Mouse (Mus musculus) intestine, embryonic 15.5 days (tissue): ENCODE results near the gene Plpp3. TPM values are rescaled to one million over a fixed set of nuclear protein-coding genes. Genes with fewer than 3 reads are reported as not detected.

Experiments used
- ATAC-seq: fragments of 200-750 bp; cut with Nextera tagmentation; 2 replicates; pipeline ENCODE4 v1.8.0; 2017; ENCODE audit warnings: moderate TSS enrichment, moderate library complexity
- H3K27ac ChIP-seq: fragments of 300-500 bp; sonication (generic); 2 replicates; pipeline ENCODE4 v1.5.1; 2015; ENCODE audit warnings: mild to moderate bottlenecking, inconsistent platforms
- H3K27me3 ChIP-seq: fragments of 300-500 bp; sonication (generic); replicated peaks from 2 replicates; pipeline ENCODE4 v1.6.1; 2015; ENCODE audit warnings: inconsistent platforms
- H3K36me3 ChIP-seq: fragments of 300-500 bp; sonication (generic); 2 replicates; pipeline ENCODE4 v1.6.1; 2015; ENCODE audit warnings: inconsistent platforms
- H3K4me1 ChIP-seq: fragments of 300-500 bp; sonication (generic); replicated peaks from 2 replicates; pipeline ENCODE4 v1.6.1; 2015; ENCODE audit warnings: inconsistent platforms
- H3K4me2 ChIP-seq: fragments of 300-500 bp; sonication (generic); replicated peaks from 2 replicates; pipeline ENCODE4 v1.6.1; 2015; ENCODE audit warnings: mild to moderate bottlenecking, inconsistent platforms
- H3K4me3 ChIP-seq: fragments of 300-500 bp; sonication (generic); replicated peaks from 2 replicates; pipeline ENCODE4 v1.5.1; 2015; ENCODE audit warnings: inconsistent platforms
- H3K9ac ChIP-seq: fragments of 300-500 bp; sonication (generic); 2 replicates; pipeline ENCODE4 v1.6.1; 2015; ENCODE audit warnings: inconsistent platforms
- H3K9me3 ChIP-seq: fragments of 300-500 bp; sonication (generic); 2 replicates; pipeline ENCODE4 v1.6.1; 2016; ENCODE audit warnings: inconsistent platforms
- WGBS: fragments of 180-500 bp; shearing (Covaris S2); methylation state at CpG from one replicate; pipeline ENCODE4 v1.1.7; 2015; 5-methylcytosine and 5-hydroxymethylcytosine counted together
- polyA plus RNA-seq: library from polyadenylated mRNA; unstranded; fragments of >200 nt; fragmentation: Nextera tagmentation; extraction: Ambion mirVana; gene quantifications from 2 replicates; pipeline ENCODE4 v1.2.1, GENCODE M21; 2015

The Plpp3 gene
- polyA plus RNA-seq = 41.2 and 42.0 TPM in 2 replicates

DNA sequence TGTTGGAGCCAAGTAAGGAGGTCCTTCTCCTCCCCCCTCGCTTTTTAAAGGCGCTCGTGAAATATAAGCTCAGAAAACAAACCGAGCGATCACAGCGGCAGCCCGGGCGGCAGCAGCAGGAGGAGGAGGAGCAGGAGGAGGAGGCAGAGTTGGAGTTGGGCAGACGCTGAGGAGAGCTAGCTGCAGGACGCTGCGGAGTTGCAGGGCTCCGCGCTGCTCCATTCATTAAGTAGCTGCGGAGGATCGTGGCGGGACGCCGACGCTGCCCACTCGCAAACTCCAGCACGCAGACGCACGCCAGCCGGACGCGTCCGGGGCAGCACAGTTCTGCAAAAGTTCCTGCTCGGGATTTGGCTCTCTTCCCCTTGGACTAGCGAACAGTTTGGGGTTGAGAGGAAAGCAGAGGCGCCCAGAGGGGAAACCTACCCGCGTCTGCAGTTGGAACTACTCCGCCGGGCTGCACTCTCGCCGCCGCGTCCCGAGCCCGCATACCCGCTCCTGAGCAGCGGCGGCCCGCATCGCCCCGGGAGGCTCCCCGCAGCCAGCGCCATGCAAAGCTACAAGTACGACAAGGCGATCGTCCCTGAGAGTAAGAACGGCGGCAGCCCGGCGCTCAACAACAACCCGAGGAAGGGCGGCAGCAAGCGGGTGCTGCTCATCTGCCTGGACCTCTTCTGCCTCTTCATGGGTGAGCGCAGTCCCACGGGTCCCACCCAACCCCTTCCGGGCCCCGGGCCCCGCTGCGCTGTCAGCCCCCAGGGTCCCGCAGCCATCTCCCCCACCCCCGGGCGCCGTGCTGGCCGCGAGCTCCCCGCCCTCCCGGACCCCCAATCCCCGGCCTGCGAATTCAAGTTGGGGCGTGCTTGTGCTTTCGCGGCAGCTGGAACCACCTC lies at the start of gene Plpp3:
Gene Plpp3 (plus strand): TSS at position 72 of the 893 bp plus-strand sequence.
- WGBS = under 1% methylated on average over 77 of the region's 77 CpGs
- 0 out of 2 replicates have a peak, but pooled peaks cover 4% of the 10 kb centered on the region for H3K4me1 ChIP-seq
- H3K9ac ChIP-seq = peak within 1 kb of the TSS; percentile 97
- peak; percentile 85 for ATAC-seq
- H3K9me3 ChIP-seq = no peaks in the 10 kb centered on the region
- H3K36me3 ChIP-seq = no peaks in the 10 kb centered on the region
- peak within 1 kb of the TSS; percentile 62 for H3K4me2 ChIP-seq
- peak within 1 kb of the TSS; percentile 95 for H3K4me3 ChIP-seq
- H3K27me3 ChIP-seq = no peaks in the 10 kb centered on the region
- H3K27ac ChIP-seq = peak within 1 kb of the TSS; percentile 95

- H3K9me3 ChIP-seq = no peaks in the 10 kb centered on the region
- no peak for ATAC-seq
- no peak overlapping the region for H3K27ac ChIP-seq
- no peaks in the 10 kb centered on the region for H3K36me3 ChIP-seq
- no peak overlapping the region for H3K4me2 ChIP-seq
- H3K4me1 ChIP-seq = peaks cover 11% of the 10 kb centered on the region
- no peak overlapping the region for H3K4me3 ChIP-seq
- H3K27me3 ChIP-seq = 0 out of 2 replicates have a peak, but pooled peaks cover 8% of the 10 kb centered on the region
- no peak overlapping the region for H3K9ac ChIP-seq
- 74% methylated on average over 12 of the region's 12 CpGs for WGBS
These were observed 49.1 kb upstream of the Plpp3 start for GRCm38 (mm10) chr4:105107943-105108640.

DNA sequence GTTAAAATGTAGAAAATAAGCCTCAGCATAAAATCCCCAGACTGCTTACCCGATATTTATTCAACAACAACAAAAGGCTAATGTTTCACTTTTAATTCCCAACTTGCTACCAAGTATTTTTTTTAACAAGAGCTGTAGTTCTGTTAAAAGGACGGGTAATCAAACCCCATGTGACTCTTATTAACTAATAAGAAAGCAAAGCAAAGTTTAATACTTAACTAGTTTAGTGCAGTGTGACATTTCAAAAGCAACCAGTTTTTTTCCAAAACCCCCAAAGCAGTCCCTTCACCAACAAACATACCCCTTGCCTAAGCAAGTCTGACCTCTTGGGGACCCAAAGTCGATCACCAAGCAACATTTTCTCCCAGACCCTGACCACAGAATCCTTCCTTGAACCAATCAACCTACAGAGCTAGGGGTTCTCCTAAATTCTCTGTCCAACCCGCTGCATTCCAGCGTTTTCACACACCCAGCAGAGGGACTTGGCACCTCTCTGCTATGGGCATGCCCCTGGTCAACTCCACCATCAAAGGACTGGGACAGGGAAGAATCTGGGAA lies 48.4 kb upstream of the Plpp3 start:
- H3K27ac ChIP-seq = no peak overlapping the region
- peaks cover 11% of the 10 kb centered on the region for H3K4me1 ChIP-seq
- H3K9me3 ChIP-seq = no peaks in the 10 kb centered on the region
- H3K4me3 ChIP-seq = peak overlapping the region; percentile 55
- H3K9ac ChIP-seq = peak overlapping the region; percentile 61
- H3K4me2 ChIP-seq = peak overlapping the region; percentile 95
- 0 out of 2 replicates have a peak, but pooled peaks cover 8% of the 10 kb centered on the region for H3K27me3 ChIP-seq
- 35% methylated on average over 5 of the region's 5 CpGs for WGBS
- no peak for ATAC-seq
- H3K36me3 ChIP-seq = no peaks in the 10 kb centered on the region

GRCm38 (mm10) chr4:105109199-105109989 lies 47.8 kb upstream of the Plpp3 start, which contains the start of gene Prkaa2:
Prkaa2 (minus strand) TSS chr4:105109890.
- under 1% methylated on average over 69 of the region's 80 CpGs for WGBS
- Histone ChIP-seq H3K9ac (peak within 1 kb of the TSS; percentile 61), H3K27me3 (0 out of 2 replicates have a peak, but pooled peaks cover 8% of the 10 kb centered on the region), H3K4me2 (peak within 1 kb of the TSS; percentile 95), H3K4me1 (peaks cover 11% of the 10 kb centered on the region), H3K27ac (no peak within 1 kb of the TSS), H3K4me3 (peak within 1 kb of the TSS; percentile 55), H3K36me3 (no peaks in the 10 kb centered on the region), H3K9me3 (no peaks in the 10 kb centered on the region)
- ATAC-seq = peak; percentile 93

DNA sequence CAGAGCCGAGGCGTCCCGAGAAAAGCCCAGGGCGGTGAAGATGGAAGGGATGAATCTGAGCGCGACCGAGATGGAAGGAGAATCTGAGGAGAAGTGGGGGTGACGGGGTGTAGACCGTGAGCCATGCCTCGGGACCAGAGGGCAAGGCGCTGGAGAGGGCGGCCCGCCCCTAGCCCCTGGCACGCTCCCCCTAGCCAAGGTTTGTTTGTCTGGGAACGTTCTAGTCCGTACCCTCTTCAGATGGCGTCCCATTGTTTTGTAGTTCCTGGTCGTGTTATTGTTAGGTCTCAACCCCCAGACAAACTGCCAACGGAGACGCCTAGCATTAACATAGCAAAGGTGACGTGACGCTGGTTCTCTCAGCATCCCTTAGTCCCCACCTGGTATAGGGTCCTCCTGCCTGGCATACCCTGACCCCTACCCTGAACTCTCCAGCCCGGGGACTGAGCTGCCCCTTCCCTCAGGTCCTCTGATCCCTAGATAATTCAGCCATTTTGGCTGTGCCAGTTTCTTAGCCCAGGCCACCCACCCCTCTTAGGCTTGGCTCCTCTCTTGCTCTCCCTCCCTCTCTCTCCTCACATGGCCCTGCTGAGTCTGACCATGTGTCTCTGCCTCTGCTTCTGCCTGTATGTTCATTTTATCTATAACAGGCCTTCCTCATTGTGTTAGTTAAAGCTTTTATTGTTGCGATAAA lies 47.0 kb upstream of the Plpp3 start:
- Histone ChIP-seq H3K4me3 (peak overlapping the region; percentile 55), H3K4me2 (peak overlapping the region; percentile 95), H3K4me1 (peaks cover 11% of the 10 kb centered on the region), H3K27ac (no peak overlapping the region), H3K9me3 (no peaks in the 10 kb centered on the region), H3K36me3 (no peaks in the 10 kb centered on the region), H3K27me3 (0 out of 2 replicates have a peak, but pooled peaks cover 8% of the 10 kb centered on the region), H3K9ac (peak overlapping the region; percentile 61)
- 3% methylated on average over 24 of the region's 24 CpGs for WGBS
- ATAC-seq = peak; percentile 70

DNA sequence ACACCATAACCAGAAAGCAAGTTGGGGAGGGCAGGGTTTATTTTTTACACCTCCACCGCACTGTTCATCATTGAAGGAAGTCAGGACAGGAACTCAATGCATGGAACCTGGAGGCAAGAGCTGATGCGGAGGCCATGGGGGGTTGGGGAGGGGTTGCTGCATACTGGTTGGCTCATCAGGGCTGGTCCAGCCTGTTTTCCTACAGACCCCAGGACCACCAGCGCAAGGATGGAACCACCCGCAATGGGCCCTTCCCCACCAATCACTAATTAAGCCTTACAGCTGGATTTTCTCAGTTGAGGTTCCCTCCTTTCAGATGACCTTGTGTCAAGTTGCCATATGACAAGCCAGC lies 46.5 kb upstream of the Plpp3 start:
- H3K36me3 ChIP-seq = no peaks in the 10 kb centered on the region
- H3K4me3 ChIP-seq = peak overlapping the region; percentile 55; the same call in 1 of the 2 replicates
- ATAC-seq = no peak
- H3K9me3 ChIP-seq = no peaks in the 10 kb centered on the region
- peaks cover 11% of the 10 kb centered on the region for H3K4me1 ChIP-seq
- peak overlapping the region; percentile 95 for H3K4me2 ChIP-seq
- no peak overlapping the region for H3K9ac ChIP-seq
- H3K27me3 ChIP-seq = 0 out of 2 replicates have a peak, but pooled peaks cover 8% of the 10 kb centered on the region
- WGBS = 70% methylated on average over 4 of the region's 4 CpGs
- no peak overlapping the region for H3K27ac ChIP-seq

DNA sequence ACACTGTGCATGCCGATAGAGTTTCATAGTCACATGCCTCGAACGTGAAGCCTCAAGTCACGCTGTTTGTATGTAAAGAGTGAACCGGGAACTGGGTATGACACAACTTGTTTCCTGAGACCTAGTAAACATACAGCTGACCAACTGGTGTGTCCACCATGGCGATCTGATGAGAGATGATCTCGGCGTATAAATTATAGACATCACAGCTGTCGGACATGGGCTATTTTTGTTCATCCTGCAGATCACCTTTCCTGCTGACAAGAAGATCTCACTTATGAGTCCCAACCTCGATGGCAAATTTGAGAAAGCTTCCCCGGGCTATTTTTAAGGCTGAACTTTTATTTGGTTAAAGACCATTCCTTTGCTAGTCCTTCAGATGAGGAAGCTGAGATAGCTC lies 45.4 kb upstream of the Plpp3 start:
- 88% methylated on average over 11 of the region's 11 CpGs for WGBS
- H3K27ac ChIP-seq = no peak overlapping the region

GRCm38 (mm10) chr4:105113042-105113441 lies 44.1 kb upstream of the Plpp3 start:
- no peak overlapping the region for H3K4me2 ChIP-seq
- H3K4me3 ChIP-seq = no peak overlapping the region
- WGBS = 63% methylated on average over 5 of the region's 5 CpGs
- ATAC-seq = peak; percentile 26; the same call in 1 of the 2 replicates
- no peak overlapping the region for H3K9ac ChIP-seq
- H3K4me1 ChIP-seq = peaks cover 11% of the 10 kb centered on the region
- H3K27ac ChIP-seq = no peak overlapping the region
- H3K36me3 ChIP-seq = no peaks in the 10 kb centered on the region
- H3K9me3 ChIP-seq = no peaks in the 10 kb centered on the region
- 0 out of 2 replicates have a peak, but pooled peaks cover 8% of the 10 kb centered on the region for H3K27me3 ChIP-seq

More for the DNA sequence above, 45.4 kb upstream of the Plpp3 start:
- Histone ChIP-seq H3K9me3 (no peaks in the 10 kb centered on the region), H3K4me3 (no peak overlapping the region), H3K36me3 (no peaks in the 10 kb centered on the region), H3K4me1 (peaks cover 11% of the 10 kb centered on the region), H3K4me2 (no peak overlapping the region), H3K9ac (no peak overlapping the region), H3K27me3 (0 out of 2 replicates have a peak, but pooled peaks cover 8% of the 10 kb centered on the region)
- no peak for ATAC-seq

GRCm38 (mm10) chr4:105113468-105113867 lies 43.7 kb upstream of the Plpp3 start:
- no peak for ATAC-seq
- no peaks in the 10 kb centered on the region for H3K36me3 ChIP-seq
- WGBS = 89% methylated on average over 3 of the region's 3 CpGs
- no peak overlapping the region for H3K4me2 ChIP-seq
- no peak overlapping the region for H3K27ac ChIP-seq
- no peaks in the 10 kb centered on the region for H3K9me3 ChIP-seq
- peaks cover 11% of the 10 kb centered on the region for H3K4me1 ChIP-seq
- H3K4me3 ChIP-seq = no peak overlapping the region
- H3K27me3 ChIP-seq = 0 out of 2 replicates have a peak, but pooled peaks cover 8% of the 10 kb centered on the region
- H3K9ac ChIP-seq = no peak overlapping the region

DNA sequence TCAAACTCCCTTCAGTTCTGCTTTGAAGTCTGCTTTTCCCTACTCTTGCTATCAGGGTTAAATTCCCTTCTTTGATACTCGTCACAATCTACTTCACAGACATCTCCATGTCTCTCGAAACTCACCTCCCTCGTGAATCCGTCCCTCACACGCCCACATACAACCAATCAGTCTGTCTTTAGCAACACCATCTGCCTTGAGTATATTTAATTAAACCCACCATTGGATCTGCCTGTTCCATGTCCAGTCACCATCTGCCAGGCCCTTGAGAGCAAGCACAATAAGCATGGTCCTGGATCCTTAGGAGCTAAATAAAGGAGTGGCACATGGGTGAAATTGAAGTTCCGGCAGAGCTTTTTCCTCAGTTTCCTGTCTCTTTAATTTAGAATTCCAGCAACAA lies 36.1 kb upstream of the Plpp3 start:
- ATAC-seq = no peak
- no peak overlapping the region for H3K9ac ChIP-seq
- no peak overlapping the region for H3K4me3 ChIP-seq
- no peaks in the 10 kb centered on the region for H3K27me3 ChIP-seq
- H3K4me2 ChIP-seq = no peak overlapping the region
- no peaks in the 10 kb centered on the region for H3K9me3 ChIP-seq
- no peak overlapping the region for H3K27ac ChIP-seq
- no peaks in the 10 kb centered on the region for H3K4me1 ChIP-seq
- WGBS = 81% methylated on average over 6 of the region's 6 CpGs
- H3K36me3 ChIP-seq = no peaks in the 10 kb centered on the region

DNA sequence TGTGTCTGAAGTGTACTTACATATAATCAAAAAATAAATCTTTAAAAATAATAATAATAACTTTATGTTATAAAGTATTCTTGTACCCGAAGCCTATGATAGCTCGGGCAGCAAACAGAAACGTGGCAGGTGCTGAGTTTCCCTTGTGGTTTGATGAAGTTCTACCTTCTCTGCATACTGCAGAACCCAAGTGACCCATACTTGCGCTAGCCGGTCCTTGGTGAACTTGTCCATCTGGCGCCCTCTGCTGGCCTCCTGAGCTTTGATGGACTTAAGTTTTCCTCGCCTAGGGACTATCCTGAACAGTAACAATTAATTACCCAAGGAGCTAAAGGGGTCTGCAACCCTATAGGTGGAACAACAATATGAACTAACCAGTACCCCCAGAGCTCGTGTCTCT lies 34.7 kb upstream of the Plpp3 start:
- Histone ChIP-seq H3K27ac (no peak overlapping the region), H3K27me3 (no peaks in the 10 kb centered on the region), H3K9me3 (no peaks in the 10 kb centered on the region), H3K4me3 (no peak overlapping the region), H3K36me3 (no peaks in the 10 kb centered on the region), H3K4me2 (no peak overlapping the region), H3K9ac (no peak overlapping the region), H3K4me1 (no peaks in the 10 kb centered on the region)
- WGBS = 51% methylated on average over 8 of the region's 8 CpGs
- no peak for ATAC-seq
